Mouse (Mus musculus): ENCODE data around the gene Cdh6.

GRCm38 (mm10) chr15:13084746-13085145, 88.7 kb downstream of the Cdh6 start:
- no peak for TF ChIP-seq CTCF (IDR thresholded peaks at IDR 0.05; ENCODE audit: low read depth)
- no peak for TF ChIP-seq EP300 (optimal IDR thresholded peaks at IDR 0.05)

All from stomach, postnatal 0 days (tissue).